Mouse (Mus musculus): ENCODE measurements around the gene Hk2. TPM values are rescaled to one million over a fixed set of nuclear protein-coding genes. Genes with fewer than 3 reads are reported as not detected.

Hk2 gene
- total RNA-seq, 2 experiments from 2014 or later, result 6.1 to 8.0 TPM

- DNase-seq (ENCODE audit: low spot score in 2 of 2), result no peak
Observed at GRCm38 (mm10) chr6:82770286-82770685, 4.0 kb downstream of the Hk2 start.

- DNase-seq (ENCODE audit: low spot score in 2 of 2), result no peak
Observed at GRCm38 (mm10) chr6:82769704-82770103, 4.5 kb downstream of the Hk2 start.

- no peak for DNase-seq (ENCODE audit: low spot score in 2 of 2)
Observed at GRCm38 (mm10) chr6:82767734-82768586, 6.3 kb downstream of the Hk2 start.

- DNase-seq (ENCODE audit: low spot score in 2 of 2), result no peak
Observed at GRCm38 (mm10) chr6:82766636-82767035, 7.6 kb downstream of the Hk2 start.

GRCm38 (mm10) chr6:82765261-82765660 lies 9.0 kb downstream of the Hk2 start:
- no peak for DNase-seq (ENCODE audit: low spot score in 2 of 2)

GRCm38 (mm10) chr6:82763871-82764503 lies 10.3 kb downstream of the Hk2 start:
- no peak for DNase-seq (ENCODE audit: low spot score in 2 of 2)

- no peak for DNase-seq (ENCODE audit: low spot score in 2 of 2)
Observed at GRCm38 (mm10) chr6:82762728-82763127, 11.5 kb downstream of the Hk2 start.

- no peak for DNase-seq (ENCODE audit: low spot score in 2 of 2)
Observed at GRCm38 (mm10) chr6:82760749-82761357, 13.4 kb downstream of the Hk2 start.

- DNase-seq (ENCODE audit: low spot score in 2 of 2), result no peak
Observed at GRCm38 (mm10) chr6:82759241-82759640, 15.0 kb downstream of the Hk2 start.

- peak in 1 of 2 experiments; percentile 28 for DNase-seq (ENCODE audit: low spot score in 2 of 2)
Observed at GRCm38 (mm10) chr6:82756799-82757210, 17.4 kb downstream of the Hk2 start.

- no peak for DNase-seq (ENCODE audit: low spot score in 2 of 2)
Observed at GRCm38 (mm10) chr6:82756216-82756615, 18.0 kb downstream of the Hk2 start.

- DNase-seq (ENCODE audit: low spot score in 2 of 2), result no peak
Observed at GRCm38 (mm10) chr6:82755338-82755737, 18.9 kb downstream of the Hk2 start.

GRCm38 (mm10) chr6:82754769-82755168 lies 19.5 kb downstream of the Hk2 start:
- no peak for DNase-seq (ENCODE audit: low spot score in 2 of 2)

GRCm38 (mm10) chr6:82753638-82754361 lies 20.5 kb downstream of the Hk2 start:
- no peak for DNase-seq (ENCODE audit: low spot score in 2 of 2)

- no peak for DNase-seq (ENCODE audit: low spot score in 2 of 2)
Observed at GRCm38 (mm10) chr6:82753061-82753460, 21.2 kb downstream of the Hk2 start.

GRCm38 (mm10) chr6:82751791-82752190 lies 22.5 kb downstream of the Hk2 start:
- DNase-seq (ENCODE audit: low spot score in 2 of 2), result no peak

- no peak for DNase-seq (ENCODE audit: low spot score in 2 of 2)
Observed at GRCm38 (mm10) chr6:82751031-82751430, 23.2 kb downstream of the Hk2 start.

GRCm38 (mm10) chr6:82750063-82750462 lies 24.2 kb downstream of the Hk2 start:
- no peak for DNase-seq (ENCODE audit: low spot score in 2 of 2)

- no peak for DNase-seq (ENCODE audit: low spot score in 2 of 2)
Observed at GRCm38 (mm10) chr6:82748106-82748672, 26.1 kb downstream of the Hk2 start.

GRCm38 (mm10) chr6:82747085-82747484 lies 27.2 kb downstream of the Hk2 start:
- DNase-seq (ENCODE audit: low spot score in 2 of 2), result no peak

GRCm38 (mm10) chr6:82744553-82744952 lies 29.7 kb downstream of the Hk2 start:
- DNase-seq (ENCODE audit: low spot score in 2 of 2), result no peak
